Mouse (Mus musculus): ENCODE measurements at regions not wholly inside any gene's neighbourhood (a gene's known extent, or its start where the extent isn't known, plus 50 kb on each side); places are given as distances from the start of the nearest gene placed in this dataset.
"Not testable (repeated sequence)": the region's sequence is repeated elsewhere in the genome, so short reads cannot be mapped to it uniquely, and the experiment has no call there.

DNA sequence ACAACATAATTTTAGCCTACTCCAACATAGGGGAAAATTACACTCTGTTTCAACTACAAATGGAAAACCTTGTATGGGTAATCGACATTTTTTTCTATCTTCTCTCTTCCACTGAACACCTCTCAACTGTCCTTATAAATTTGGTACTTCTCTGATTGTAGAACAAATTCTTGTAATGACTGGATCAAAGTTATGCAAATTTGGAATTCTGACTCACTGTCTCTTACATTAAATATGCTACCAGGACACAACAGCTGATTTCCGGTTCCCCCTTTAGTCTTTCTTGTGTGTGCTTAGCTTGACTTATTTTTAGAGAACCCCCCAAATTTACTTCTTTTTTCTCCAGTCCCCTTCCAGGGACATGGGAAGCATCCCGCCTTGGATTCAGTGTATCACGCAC, 68.2 kb upstream of the Slc44a3 start:
- H3K4me2 ChIP-seq (replicated peaks) = no peak overlapping the region
- H3K9ac ChIP-seq = no peak overlapping the region
- no peak overlapping the region for H3K27ac ChIP-seq
- WGBS = 95% methylated on average over 4 of the region's 4 CpGs
- H3K4me3 ChIP-seq = no peak overlapping the region
- no peaks in the 10 kb centered on the region for H3K9me3 ChIP-seq
- H3K27me3 ChIP-seq = no peaks in the 10 kb centered on the region
- 0 out of 2 replicates have a peak, but pooled peaks cover 3% of the 10 kb centered on the region for H3K4me1 ChIP-seq
- ATAC-seq (ENCODE audit: low FRiP score, low read depth) = no peak
- H3K36me3 ChIP-seq = no peaks in the 10 kb centered on the region

DNA sequence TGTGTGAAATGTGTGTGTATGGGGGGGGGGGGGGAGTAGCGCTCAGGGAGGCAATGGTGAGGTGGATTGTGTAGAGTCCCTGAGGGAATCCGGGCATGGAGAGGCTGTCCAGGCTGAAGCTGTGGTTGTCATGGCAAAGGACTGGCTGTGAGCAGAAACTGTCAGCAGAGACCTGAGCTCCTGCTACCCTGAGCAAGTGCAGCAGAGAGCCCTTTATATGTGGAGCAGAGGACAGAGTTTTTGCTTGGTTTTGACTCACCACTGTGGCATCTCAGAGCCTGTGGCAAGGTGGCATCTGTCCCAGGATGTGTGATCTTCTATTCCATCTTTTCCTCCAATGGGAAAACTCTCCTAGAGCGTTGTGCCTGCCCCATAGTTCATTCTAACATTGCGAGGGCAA, 65.8 kb upstream of the Slc44a3 start:
- H3K4me1 ChIP-seq = peaks cover 3% of the 10 kb centered on the region; the same call in 1 of the 2 replicates
- H3K4me3 ChIP-seq = no peak overlapping the region
- H3K36me3 ChIP-seq = no peaks in the 10 kb centered on the region
- 87% methylated on average over 4 of the region's 4 CpGs for WGBS
- H3K4me2 ChIP-seq (replicated peaks) = no peak overlapping the region
- no peak overlapping the region for H3K9ac ChIP-seq
- H3K27me3 ChIP-seq = no peaks in the 10 kb centered on the region
- no peaks in the 10 kb centered on the region for H3K9me3 ChIP-seq
- H3K27ac ChIP-seq = no peak overlapping the region
- ATAC-seq (ENCODE audit: low FRiP score, low read depth) = no peak

DNA sequence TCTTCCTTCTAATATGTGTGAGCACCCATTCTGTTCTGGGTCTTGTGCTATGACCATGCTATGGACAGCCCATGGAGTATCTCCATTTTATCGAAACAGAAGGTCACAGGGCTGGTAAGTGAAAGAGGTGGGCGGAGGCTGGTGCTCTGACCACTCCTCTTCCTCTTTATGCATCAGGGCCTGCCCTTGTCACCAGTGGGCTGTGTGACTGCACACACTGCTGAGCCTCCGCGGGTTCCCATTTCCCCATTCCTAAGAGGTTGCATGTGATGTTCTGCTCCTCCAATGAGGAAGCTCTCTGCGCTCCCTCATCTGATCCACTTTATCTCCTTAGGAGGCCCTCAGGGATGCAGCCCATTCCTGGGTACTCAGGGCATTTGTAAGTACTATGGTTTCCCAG, 65.0 kb upstream of the Slc44a3 start:
- peaks cover 3% of the 10 kb centered on the region; the same call in 1 of the 2 replicates for H3K4me1 ChIP-seq
- H3K36me3 ChIP-seq = no peaks in the 10 kb centered on the region
- H3K4me3 ChIP-seq = no peak overlapping the region
- H3K9me3 ChIP-seq = no peaks in the 10 kb centered on the region
- no peak overlapping the region for H3K9ac ChIP-seq
- H3K27ac ChIP-seq = no peak overlapping the region
- H3K27me3 ChIP-seq = no peaks in the 10 kb centered on the region
- no peak overlapping the region for H3K4me2 ChIP-seq (replicated peaks)
- 87% methylated on average over 5 of the region's 5 CpGs for WGBS
- ATAC-seq (ENCODE audit: low FRiP score, low read depth) = no peak

DNA sequence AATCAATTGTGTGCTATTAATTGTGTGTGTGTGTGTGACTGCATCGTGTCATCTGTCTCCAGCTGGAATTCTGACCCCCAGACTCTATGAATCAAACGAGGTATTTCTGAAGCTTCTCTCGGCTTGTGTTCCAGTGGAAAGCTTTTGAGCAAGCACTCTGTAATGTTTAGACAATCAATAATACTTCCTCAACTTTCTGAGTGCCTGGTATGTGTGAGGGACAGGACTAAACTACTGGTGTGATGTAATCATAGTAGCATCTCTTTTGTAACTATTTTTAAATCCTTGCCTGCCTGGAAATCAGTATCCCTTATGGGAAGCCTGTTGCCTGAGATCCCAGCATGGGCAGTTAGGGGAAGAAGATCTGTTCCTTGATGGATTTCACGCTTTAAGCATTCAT, 62.4 kb upstream of the Slc44a3 start:
- 65% methylated on average over 4 of the region's 4 CpGs for WGBS
- Histone ChIP-seq H3K4me3 (no peak overlapping the region), H3K9me3 (0 out of 2 replicates have a peak, but pooled peaks cover 4% of the 10 kb centered on the region), H3K4me1 (peaks cover 5% of the 10 kb centered on the region), H3K36me3 (no peaks in the 10 kb centered on the region), H3K27ac (no peak overlapping the region), H3K4me2 (replicated peaks) (no peak overlapping the region), H3K9ac (no peak overlapping the region), H3K27me3 (no peaks in the 10 kb centered on the region)
- ATAC-seq (ENCODE audit: low FRiP score, low read depth) = no peak

DNA sequence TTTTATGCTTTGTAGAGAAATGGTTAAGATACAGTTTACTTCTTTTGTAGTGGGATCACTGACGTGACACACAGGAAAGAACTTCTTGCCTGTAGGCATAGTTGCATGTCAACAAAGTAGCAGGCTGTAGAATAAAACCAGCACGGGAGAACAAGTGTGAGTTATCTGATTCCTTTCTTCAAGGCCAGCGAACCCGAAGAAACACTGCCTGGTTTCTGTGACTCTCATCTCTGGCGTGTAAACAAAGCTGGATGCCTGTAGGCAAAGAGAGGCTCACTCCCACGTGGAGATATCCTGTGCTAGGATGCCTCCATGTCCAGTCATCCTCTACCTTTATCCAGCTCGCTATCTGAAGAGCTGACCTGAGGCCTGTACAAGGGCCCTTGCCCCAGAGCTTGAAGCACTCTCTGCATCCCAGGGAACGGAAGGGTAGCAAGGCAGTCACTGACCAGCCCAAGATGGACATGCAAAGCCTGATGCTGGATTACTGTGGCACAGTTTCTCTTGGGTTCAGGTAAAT, 61.5 kb upstream of the Slc44a3 start:
- 60% methylated on average over 8 of the region's 8 CpGs for WGBS
- H3K9ac ChIP-seq = no peak overlapping the region
- H3K27ac ChIP-seq = no peak overlapping the region
- no peaks in the 10 kb centered on the region for H3K27me3 ChIP-seq
- peaks cover 14% of the 10 kb centered on the region for H3K4me1 ChIP-seq
- H3K36me3 ChIP-seq = no peaks in the 10 kb centered on the region
- no peak for ATAC-seq (ENCODE audit: low FRiP score, low read depth)
- no peak overlapping the region for H3K4me3 ChIP-seq
- H3K9me3 ChIP-seq = 0 out of 2 replicates have a peak, but pooled peaks cover 4% of the 10 kb centered on the region
- no peak overlapping the region for H3K4me2 ChIP-seq (replicated peaks)

DNA sequence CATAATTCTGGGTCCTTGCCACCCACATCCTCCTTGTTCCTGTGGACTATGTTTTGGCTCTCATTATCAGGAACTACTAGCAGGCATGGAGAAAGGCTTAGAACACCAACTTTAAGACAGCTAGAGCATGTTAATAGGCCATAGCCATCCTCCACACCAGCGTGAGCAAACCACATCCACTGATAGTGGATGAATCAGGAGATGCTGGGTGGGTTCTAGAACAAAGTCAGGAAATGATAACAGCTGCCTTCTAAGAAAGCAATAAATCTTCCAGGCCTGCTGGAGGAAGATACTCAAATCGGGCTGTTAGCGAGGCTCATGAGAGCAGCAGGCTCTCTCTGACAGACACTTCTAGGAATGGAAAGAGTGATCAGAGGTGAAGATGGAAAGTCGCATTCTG, 60.9 kb upstream of the Slc44a3 start:
- Histone ChIP-seq H3K9ac (no peak overlapping the region), H3K9me3 (0 out of 2 replicates have a peak, but pooled peaks cover 4% of the 10 kb centered on the region), H3K4me3 (no peak overlapping the region), H3K4me1 (peaks cover 17% of the 10 kb centered on the region), H3K27ac (no peak overlapping the region), H3K36me3 (no peaks in the 10 kb centered on the region), H3K4me2 (replicated peaks) (no peak overlapping the region), H3K27me3 (no peaks in the 10 kb centered on the region)
- WGBS = 59% methylated on average over 4 of the region's 4 CpGs
- ATAC-seq (ENCODE audit: low FRiP score, low read depth) = no peak

DNA sequence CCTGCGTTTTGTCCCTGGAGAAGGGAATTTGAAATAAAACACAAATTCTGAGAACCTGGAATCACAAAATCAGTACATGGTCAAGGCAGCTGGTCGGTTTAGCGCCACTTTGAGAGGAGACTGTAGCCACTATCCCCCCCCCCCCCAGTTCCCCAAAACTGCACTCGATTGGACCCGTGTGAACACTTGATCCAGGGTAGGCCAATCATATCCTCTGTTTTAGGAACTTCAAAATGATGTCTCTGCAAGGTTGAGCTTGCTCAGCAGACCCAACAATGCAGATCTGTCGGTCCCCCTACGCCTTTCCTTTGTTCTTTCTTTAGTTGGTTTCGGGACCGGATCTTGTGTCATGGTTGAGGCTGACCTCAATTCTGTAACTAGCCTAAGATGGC, 57.3 kb upstream of the Slc44a3 start:
- Histone ChIP-seq H3K36me3 (no peaks in the 10 kb centered on the region), H3K4me3 (no peak overlapping the region), H3K4me1 (peaks cover 32% of the 10 kb centered on the region), H3K4me2 (replicated peaks) (no peak overlapping the region), H3K9me3 (0 out of 2 replicates have a peak, but pooled peaks cover 4% of the 10 kb centered on the region), H3K27me3 (no peaks in the 10 kb centered on the region), H3K9ac (no peak overlapping the region), H3K27ac (peak overlapping the region; percentile 70; the same call in 1 of the 2 replicates)
- 61% methylated on average over 9 of the region's 9 CpGs for WGBS
- peak; percentile 72 for ATAC-seq (ENCODE audit: low FRiP score, low read depth)

DNA sequence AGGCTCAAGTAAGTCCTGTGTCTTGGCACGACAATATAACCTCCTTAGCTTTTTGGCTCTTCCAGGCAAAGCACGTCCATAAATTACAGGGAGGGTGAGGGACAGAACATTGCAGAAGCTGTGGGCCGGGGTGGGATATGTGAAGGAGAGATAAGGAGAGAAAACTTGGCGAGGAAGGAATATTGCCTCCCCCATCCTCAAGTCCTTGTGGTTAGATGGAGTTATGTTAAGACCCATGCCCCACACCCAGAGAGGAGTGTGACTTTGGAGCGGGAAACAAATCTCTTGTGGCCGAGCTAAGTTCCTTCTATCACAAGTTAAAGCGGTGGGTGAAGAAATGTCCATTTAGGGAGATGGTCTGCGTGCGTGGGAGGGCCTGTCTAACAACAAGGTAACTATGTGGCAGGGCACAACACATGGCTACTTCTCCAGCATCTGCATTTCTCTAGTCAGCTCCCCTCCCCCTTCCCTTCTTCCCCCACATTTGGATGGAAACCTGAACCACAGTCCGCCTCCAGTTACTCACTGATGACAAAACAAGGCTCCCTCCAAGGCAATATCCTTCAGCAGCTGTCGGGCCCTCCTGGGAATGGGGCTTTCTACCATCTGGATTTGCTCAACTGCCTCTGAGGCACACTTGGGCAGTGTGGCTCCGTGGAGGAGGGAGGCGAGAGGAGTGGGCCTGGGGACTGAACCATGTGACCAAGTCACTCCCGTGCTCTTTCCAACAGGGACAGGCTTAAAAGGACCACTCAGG, 56.7 kb upstream of the Slc44a3 start:
- peak; percentile 94 for ATAC-seq (ENCODE audit: low FRiP score, low read depth)
- Histone ChIP-seq H3K27me3 (no peaks in the 10 kb centered on the region), H3K4me3 (no peak overlapping the region), H3K36me3 (no peaks in the 10 kb centered on the region), H3K9me3 (0 out of 2 replicates have a peak, but pooled peaks cover 4% of the 10 kb centered on the region), H3K27ac (peak overlapping the region; percentile 77), H3K4me1 (peaks cover 37% of the 10 kb centered on the region), H3K4me2 (replicated peaks) (peak overlapping the region; percentile 35), H3K9ac (no peak overlapping the region)
- WGBS = 15% methylated on average over 14 of the region's 14 CpGs

DNA sequence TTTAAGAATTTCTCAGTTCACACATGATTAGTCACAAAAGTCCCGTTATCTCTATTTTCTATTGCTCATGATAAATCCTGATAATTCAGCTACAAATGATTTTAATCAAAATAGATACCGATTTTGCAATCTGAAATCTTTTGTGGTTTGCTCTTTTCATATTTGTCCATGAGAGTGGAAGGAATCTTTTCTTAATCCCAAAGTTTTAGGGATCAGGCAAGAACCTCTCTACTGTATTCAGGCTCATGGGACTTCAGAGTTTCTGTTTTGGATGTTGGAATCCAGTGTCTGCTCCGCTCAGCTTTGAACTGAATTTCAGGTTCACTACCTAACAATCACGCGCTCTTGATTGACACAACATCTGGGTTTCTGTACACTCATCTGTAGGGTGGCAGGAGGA, 53.1 kb upstream of the Slc44a3 start:
- Histone ChIP-seq H3K9me3 (0 out of 2 replicates have a peak, but pooled peaks cover under 1% of the 10 kb centered on the region), H3K36me3 (no peaks in the 10 kb centered on the region), H3K27me3 (no peaks in the 10 kb centered on the region), H3K4me2 (replicated peaks) (no peak overlapping the region), H3K4me1 (peaks cover 38% of the 10 kb centered on the region), H3K27ac (no peak overlapping the region), H3K9ac (no peak overlapping the region), H3K4me3 (no peak overlapping the region)
- WGBS = 92% methylated on average over 5 of the region's 5 CpGs
- no peak for ATAC-seq (ENCODE audit: low FRiP score, low read depth)

DNA sequence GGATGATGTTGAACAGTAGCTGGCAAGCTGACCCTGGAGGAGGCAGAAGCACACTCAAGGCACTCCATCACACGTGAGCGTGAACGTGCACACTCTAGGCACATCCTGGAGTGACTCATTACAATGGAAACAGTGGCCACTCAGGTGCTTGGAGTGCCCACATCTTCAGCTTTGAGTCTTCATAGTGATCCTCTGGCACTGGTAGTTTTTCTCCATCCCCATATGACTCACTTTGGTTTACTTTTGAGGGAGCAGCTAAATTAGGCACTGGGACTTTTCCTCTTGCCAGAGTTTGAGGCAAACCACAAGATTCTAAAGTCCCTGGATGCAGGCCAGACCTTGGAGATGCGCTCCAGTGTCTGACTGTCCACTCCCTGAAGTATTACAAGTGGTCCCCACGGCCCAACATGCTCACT, 52.5 kb upstream of the Slc44a3 start:
- Histone ChIP-seq H3K9ac (no peak overlapping the region), H3K27ac (no peak overlapping the region)
- 79% methylated on average over 5 of the region's 5 CpGs for WGBS

DNA sequence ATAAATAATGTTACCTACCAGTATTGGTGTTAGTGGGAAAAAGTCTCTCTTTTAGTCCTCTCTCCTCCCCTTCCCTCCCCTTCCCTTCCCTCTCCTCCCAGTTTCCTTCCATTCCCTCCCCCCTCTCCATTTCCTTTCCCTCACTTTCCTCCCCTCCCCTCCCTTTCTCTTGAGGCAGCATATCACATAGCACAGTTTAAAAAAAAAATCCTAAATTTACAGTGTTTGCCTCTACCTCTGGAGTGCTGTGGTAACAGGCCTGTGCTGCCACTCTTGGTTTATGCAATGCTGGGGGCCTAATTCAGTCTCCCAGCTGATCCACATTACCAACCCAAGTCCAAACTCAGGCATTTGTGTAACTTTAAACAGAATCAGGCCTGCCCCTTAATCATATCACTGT, 52.1 kb upstream of the Slc44a3 start:
- Histone ChIP-seq H3K4me3 (no peak overlapping the region), H3K4me1 (peaks cover 31% of the 10 kb centered on the region), H3K36me3 (no peaks in the 10 kb centered on the region), H3K27me3 (no peaks in the 10 kb centered on the region), H3K4me2 (replicated peaks) (no peak overlapping the region), H3K27ac (no peak overlapping the region), H3K9ac (no peak overlapping the region), H3K9me3 (no peaks in the 10 kb centered on the region)
- ATAC-seq (ENCODE audit: low FRiP score, low read depth) = no peak

More for the DNA sequence above, 52.5 kb upstream of the Slc44a3 start:
- no peak overlapping the region for H3K4me3 ChIP-seq
- no peaks in the 10 kb centered on the region for H3K36me3 ChIP-seq
- no peaks in the 10 kb centered on the region for H3K9me3 ChIP-seq
- peaks cover 35% of the 10 kb centered on the region for H3K4me1 ChIP-seq
- H3K4me2 ChIP-seq (replicated peaks) = no peak overlapping the region
- H3K27me3 ChIP-seq = no peaks in the 10 kb centered on the region
- no peak for ATAC-seq (ENCODE audit: low FRiP score, low read depth)

DNA sequence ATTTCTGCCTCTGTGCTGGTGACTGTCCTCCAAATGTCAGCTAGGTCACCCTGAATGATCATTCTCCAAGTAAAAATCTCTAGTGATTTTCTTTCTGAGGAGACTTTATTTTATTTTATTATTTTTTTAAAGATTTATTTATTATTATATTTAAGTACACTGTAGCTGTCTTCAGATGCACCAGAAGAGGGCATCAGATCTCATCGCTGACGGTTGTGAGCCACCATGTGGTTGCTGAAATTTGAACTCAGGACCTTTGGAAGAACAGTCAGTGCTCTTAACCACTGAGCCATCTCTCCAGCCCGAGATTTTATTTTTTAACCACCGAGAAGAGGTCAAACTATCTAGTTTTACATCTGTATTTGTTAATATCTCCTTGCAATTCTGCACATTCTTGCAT, 50.5 kb upstream of the Slc44a3 start:
- peaks cover 24% of the 10 kb centered on the region for H3K4me1 ChIP-seq
- H3K4me2 ChIP-seq (replicated peaks); H3K27me3 ChIP-seq; H3K9ac ChIP-seq; H3K4me3 ChIP-seq; H3K36me3 ChIP-seq; H3K27ac ChIP-seq; H3K9me3 ChIP-seq; ATAC-seq (ENCODE audit: low FRiP score, low read depth): not testable (repeated sequence)
- WGBS = 84% methylated on average over 4 of the region's 4 CpGs
